Mouse (Mus musculus): ENCODE data around the gene Rabl6.

DNA sequence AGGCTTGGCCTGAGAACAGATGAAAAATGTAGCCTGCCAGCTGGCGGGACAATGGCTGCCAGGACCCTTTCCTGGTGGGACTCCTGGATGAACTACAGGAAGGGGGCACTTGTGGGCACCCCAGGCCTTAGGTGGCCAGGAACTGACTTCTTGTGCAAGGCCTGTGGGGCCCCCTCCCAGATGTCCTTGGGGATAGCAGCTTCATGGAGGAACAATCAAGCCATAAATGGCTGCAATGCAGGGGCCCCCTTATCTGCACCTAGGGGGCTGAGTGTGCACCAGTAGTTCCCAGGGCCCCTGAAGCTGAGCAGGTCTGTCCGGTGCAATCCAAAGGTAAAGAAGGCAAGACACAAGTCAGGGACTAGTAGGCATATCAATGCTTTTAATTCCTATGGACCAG, 35.3 kb downstream of the Rabl6 start:
- TF ChIP-seq POLR2A (IDR thresholded peaks at IDR 0.05; ENCODE audit: low read depth, low read length) (no peak), CTCF (conservative IDR thresholded peaks at IDR 0.05; ENCODE audit: insufficient read depth, insufficient read length, low read depth, low read length) (no peak)
